Mouse (Mus musculus) thymus, postnatal 10 days (tissue): ENCODE measurements around the gene Hoxc9.

Experiments
- DNase-seq, 2 experiments: peaks; one replicate each; pipeline ENCODE4 v3.0.0; 2021; ENCODE audit warnings: low spot score in 2 of 2

Gene Hoxc9

DNA sequence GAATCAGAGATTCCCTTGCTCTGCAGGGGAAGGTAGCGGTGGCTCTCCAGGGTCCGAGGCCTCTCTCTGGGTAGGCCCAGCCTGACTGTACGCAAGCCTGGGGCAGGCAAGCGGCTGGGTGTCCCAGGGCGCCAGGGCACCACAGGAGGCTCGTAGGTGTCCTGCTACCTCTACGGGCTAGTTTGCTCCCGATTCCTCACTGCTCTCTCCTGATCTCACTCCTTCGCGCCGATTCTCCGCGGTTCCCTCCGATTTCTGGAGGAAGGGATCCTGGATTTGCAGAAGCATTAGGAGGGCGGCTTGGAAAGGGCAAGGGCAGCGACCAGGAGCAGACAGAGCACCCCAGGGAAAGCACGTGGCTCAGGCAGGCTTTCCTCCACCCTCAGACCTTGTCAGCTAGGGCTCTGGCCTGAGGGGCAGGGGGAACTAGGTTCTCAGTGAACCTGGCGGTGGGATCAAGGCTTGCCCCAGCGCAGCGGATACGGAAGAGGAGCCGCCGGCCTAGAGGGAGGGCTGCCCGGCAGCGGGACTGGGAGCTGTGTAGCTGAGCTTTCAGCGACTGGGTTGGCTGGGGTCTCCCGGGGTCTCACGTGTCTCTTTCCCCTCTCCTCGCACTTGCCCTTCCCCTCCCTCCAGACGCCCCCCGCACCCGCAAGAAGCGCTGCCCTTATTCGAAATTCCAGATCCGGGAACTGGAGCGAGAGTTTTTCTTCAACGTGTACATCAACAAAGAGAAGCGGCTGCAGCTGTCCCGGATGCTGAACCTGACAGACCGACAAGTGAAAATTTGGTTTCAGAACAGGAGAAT lies 20.2 kb upstream of the Hoxc9 start:
- no peak for DNase-seq

DNA sequence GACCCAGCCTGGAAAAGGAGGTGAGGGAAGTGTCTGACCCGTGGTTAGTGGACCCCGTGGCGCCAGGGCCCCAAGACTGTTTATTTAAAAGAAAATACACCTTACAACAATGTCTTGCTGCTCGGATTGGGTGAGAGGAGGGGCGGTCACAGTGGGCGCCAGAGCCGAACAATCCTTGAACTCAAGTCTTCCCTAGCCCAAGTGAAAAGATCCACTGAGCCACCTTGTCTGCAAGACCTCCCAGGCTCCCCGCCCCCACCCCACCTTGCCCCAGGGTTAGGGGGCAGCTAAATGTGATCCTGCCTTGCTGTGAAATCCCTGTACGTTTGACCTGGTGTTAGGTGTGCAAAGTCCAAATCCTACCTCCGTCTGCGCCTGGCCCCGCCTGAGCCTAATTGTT lies 19.3 kb upstream of the Hoxc9 start:
- no peak for DNase-seq

GRCm38 (mm10) chr15:102959663-102960191 lies 16.5 kb upstream of the Hoxc9 start:
- no peak for DNase-seq

DNA sequence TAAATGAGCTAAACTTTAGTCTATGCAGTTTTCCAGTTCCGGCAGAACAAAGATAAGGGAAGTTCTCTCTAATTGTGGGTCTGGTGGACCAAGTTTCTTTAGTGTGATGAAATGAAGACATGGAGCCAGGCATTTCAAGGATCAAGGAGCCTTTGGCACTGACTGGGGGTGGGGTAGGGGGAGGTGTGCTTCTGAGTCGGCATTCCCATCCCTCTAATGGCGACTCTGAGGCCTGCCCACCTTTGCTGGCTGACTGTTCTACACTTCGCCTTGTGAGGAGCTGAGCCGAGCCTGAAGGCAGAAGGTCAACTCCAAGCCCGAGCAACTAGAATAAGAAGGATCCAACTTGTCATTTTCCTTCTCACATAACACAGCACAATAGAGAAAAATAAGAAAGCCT lies 14.5 kb upstream of the Hoxc9 start:
- no peak for DNase-seq

DNA sequence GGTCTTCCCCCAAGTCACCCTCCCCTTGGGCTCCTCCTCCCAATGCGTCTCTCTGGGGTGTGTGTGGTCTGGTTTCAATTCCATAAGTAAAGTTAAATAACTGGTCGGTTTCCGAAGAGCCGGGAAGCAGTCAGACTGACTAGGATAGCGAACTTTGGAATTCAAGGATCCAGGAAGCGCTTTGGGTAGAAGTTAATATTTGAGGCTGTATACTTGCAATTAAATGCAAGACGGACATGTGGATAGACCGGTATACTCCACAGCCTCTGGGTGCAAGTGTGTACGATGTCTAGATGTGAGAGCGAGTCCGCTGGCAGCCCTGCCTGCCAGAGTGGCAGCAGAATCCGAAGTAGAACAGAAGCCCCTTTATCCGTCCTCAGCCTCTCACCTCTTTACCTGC lies 13.7 kb upstream of the Hoxc9 start:
- no peak for DNase-seq

DNA sequence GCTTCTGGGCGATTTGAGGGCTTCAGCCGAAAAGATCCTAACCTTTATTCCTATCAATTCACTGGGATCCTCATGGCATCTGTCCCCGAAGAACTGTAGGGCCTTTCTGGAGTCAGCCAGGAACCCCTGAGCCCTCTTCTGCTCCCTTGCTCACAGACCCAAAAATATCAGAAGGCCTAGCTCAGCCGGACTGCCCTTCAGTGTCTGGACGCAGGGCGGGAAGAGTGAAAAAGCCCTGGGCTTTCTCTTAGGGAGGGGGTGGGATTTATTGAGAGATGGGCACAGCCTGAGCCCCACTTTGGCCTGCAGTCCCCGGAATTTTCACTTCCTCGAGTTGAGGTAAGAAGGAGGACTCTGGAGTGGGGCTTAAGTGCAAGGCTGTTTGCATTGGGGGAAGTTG lies 13.0 kb upstream of the Hoxc9 start:
- DNase-seq: no peak

GRCm38 (mm10) chr15:102963671-102964640 lies 12.3 kb upstream of the Hoxc9 start:
- no peak for DNase-seq

DNA sequence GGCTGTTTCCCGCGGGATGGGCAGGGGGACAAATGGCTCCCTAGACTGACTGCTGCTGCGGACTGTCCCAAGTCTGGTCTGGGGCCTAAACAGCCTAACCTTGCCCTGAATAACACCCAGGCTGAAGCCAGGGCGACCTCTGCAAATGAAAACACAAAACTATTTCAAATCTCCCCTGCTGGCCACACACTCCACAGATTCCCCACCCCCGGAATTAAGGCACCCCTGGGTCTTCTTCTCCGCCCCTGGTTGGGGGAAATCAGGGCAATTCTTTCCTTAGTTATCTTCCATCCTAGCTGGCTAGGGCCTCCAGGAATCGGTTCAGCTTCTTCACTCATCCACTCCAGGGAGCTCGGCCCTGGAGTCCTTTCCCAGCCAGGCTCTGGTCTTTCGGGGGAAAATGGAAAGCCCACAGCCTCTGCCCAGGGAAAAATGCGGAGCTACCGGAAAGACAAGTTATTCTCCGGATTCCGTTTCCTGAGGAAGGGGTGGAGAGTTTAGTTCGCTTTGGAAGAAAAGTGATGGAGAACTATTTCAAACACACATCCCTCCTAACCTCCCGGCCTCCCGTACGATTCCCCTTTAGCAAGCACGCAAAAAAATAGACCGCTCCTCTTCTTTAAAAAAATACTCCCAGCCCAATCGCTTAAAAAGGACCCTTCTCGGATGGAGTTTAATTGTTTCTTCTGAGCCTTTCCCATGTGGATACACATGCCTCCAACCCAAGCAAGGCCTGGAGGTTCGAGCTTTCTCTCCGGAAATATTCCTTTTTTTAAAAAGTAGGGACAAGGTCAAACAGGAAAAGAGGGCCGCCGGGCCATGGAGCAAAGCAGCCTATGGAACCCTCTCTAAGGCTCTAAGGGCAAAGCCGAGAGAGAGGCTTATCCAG lies 11.0 kb upstream of the Hoxc9 start:
- no peak for DNase-seq

GRCm38 (mm10) chr15:102965892-102966775 lies 10.1 kb upstream of the Hoxc9 start:
- DNase-seq: peak; percentile 15 to 60

DNA sequence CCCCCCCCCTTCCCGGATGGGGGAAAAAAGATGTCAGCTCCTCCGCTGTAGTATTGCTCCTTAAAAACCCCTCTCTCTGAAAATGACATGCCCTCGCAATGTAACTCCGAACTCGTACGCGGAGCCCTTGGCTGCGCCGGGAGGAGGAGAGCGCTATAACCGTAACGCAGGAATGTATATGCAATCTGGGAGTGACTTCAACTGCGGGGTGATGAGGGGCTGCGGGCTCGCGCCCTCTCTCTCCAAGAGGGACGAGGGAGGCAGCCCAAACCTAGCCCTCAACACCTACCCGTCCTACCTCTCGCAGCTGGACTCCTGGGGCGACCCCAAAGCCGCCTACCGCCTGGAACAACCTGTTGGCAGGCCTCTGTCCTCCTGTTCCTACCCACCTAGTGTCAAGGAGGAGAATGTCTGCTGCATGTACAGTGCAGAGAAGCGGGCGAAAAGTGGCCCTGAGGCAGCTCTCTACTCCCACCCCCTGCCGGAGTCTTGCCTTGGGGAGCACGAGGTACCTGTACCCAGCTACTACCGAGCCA lies 9.4 kb upstream of the Hoxc9 start, which contains the start of gene Hoxc10:
Gene Hoxc10 (plus strand): TSS at position 21 of the 536 bp plus-strand sequence.
- no peak for DNase-seq

DNA sequence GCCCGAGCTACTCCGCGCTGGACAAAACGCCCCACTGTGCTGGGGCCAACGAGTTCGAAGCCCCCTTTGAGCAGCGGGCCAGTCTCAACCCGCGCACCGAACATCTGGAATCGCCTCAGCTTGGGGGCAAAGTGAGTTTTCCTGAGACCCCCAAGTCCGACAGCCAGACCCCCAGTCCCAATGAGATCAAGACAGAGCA lies 9.0 kb upstream of the Hoxc9 start, which contains the start of gene Hoxc5:
Gene Hoxc5 (plus strand): TSS at position 132 of the 199 bp plus-strand sequence.
- DNase-seq: no peak

- no peak for DNase-seq
Measured at GRCm38 (mm10) chr15:102967511-102968397, 8.5 kb upstream of the Hoxc9 start.

DNA sequence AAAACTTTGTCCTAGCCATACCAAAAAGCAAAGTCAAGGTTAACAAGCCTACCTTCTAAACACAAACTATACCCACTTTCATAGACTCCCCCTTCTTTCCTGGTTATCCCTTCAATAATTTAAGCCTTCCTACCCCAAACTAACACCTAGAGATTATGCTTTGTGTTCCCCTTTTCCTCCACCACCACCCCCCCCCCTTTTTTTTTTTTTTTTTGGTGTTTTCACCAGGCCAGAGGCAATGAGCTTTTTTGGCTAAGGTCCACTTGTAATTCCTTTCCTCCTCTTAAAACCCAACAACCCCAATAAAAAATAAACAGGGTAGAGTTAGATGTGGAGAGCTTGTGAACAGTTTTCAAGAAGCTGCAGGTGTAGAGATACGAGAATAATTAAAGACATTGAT lies 6.9 kb upstream of the Hoxc9 start:
- no peak for DNase-seq

GRCm38 (mm10) chr15:102970740-102971139 lies 5.5 kb upstream of the Hoxc9 start:
- no peak for DNase-seq

DNA sequence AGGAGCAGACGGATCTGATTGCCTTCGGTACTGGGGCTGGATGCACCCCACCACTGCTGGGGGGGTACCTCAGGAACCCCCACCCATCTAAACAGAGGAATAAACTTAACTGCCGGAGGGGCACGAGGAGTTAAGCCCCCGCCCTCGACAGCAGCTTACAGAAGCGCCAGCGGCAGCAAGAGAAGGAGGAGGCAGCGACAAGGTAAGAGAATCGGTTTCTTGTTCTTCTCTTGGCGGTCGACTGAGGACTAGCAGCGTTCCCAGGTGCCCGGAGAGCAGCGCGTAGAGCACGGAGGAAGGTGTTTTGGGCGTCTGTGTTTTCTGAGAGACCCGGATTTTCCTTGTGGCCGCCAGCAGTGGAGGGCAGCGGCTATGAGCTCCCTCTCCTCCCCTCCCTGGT lies 4.0 kb upstream of the Hoxc9 start:
- no peak for DNase-seq

GRCm38 (mm10) chr15:102972753-102973152 lies 3.5 kb upstream of the Hoxc9 start:
- no peak for DNase-seq

DNA sequence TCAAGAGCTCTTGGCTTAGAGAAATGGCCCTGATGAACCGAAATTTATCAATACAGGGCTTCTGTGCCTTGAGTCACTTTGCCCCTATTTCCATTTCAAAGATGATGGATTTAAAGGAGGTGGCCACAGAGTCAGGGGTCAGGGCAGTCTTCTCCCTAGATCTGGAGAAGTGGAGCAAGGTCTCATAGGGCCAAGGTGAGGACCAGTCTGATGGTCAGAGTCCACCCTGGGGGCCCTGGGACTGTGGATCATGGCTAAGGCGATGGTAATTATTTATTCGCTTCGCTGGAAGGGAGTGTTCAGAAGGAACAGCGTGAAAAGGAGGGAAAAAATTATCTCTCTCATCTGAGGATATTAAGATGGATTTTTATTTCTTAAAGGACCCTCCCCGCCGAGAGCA lies 1.2 kb upstream of the Hoxc9 start:
- no peak for DNase-seq

DNA sequence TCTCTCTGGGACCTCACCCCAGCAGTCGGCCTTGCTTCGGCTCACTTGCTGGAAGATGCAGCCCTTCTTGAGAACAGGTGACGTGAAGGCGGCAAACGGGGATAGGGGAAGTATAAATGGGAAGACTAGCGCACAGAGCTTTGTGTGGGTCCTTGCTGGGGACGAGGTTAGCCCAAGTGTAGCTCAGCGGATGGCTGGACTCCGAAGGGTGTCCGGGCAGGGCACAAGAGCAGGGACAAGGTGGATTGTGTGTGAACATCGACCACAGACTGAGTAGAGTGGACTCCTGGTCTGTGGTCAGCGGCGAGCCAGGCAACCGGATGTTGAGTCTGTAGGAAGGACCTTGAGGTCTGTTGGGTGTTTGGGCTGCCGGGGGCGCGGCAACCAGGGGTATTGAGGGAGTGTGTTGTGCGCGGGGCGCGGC lies 539 bp upstream of the Hoxc9 start:
- no peak for DNase-seq
